Mouse (Mus musculus): ENCODE results near the gene E2f7. TPM values are rescaled to one million over a fixed set of nuclear protein-coding genes. Genes with fewer than 3 reads are reported as not detected.

Gene E2f7
- polyA plus RNA-seq, 1 experiment from 2014 or later: 6.7 TPM

DNA sequence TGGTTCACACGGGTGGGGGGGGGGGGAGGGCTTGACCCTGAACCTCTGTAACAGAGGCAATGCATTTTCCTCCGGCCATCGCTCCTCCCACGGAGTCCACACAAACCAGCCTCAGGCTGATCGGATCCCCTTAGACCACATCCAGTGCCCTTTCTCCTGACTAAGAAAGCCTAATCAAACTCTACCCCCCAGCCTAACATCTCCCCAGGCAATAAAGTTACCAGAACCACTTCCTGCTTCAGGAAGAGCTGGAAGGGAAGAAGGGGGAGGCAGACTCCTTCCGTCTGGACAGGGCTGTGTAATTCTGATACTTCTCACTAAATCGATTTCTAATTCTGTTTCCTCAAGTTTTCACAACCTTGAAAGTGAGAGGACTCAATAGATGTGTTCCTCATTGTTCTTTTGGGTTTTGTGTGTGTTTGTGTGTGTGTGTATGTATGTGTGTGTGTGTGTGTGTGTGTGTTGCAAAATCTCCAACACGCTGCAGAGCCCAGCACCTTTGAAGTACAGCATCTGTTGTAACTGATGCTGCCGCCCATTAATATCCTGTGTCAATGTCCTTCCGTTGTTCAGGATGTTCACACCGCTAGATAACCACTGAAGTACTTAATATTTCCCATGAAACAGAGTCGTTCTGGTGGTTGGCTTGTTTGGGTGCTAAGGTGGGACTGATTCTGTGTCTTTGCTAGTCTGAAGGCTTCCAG is 43.0 kb downstream of the E2f7 start:
- Histone ChIP-seq H3K36me3 (ENCODE audit: control insufficient read depth, insufficient read depth) (peaks cover 4% of the 10 kb centered on the region; the same call in 1 of the 2 replicates), H3K4me3 (ENCODE audit: low read depth, low read length) (no peak overlapping the region), H3K27ac (ENCODE audit: low read depth, low read length) (no peak overlapping the region), H3K4me2 (replicated peaks; ENCODE audit: low read depth) (no peak overlapping the region), H3K27me3 (replicated peaks; ENCODE audit: control insufficient read depth, insufficient read depth, low read length) (no peaks in the 10 kb centered on the region), H3K9ac (ENCODE audit: low read depth, low read length) (no peak overlapping the region), H3K4me1 (replicated peaks; ENCODE audit: control insufficient read depth, insufficient read depth, low read length) (no peaks in the 10 kb centered on the region), H3K9me3 (ENCODE audit: control insufficient read depth) (no peaks in the 10 kb centered on the region)
- ATAC-seq: no peak
- no peak for TF ChIP-seq CTCF (IDR thresholded peaks at IDR 0.05; ENCODE audit: low read depth)
- WGBS: 58% methylated on average over 12 of the region's 12 CpGs

DNA sequence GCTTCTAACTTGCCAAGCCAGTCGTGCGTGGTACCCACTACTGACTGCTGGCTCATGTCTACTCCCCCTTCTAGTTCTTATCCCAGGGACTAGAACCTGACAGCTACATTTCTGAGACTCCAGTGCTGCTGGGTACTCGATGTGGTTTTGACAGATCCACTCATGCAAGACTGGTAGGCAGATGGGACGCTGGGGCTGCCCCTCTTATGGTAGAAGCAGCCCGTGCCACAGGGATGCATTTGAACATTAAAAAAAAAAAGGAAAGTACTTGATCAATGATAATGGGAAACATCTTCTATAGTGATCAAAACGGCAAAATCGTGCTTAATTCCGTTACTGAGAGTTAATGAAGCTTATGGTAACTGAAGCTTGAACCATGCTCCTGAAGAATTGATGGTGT is 44.4 kb downstream of the E2f7 start:
- Histone ChIP-seq H3K4me1 (replicated peaks; ENCODE audit: control insufficient read depth, insufficient read depth, low read length) (no peaks in the 10 kb centered on the region), H3K9me3 (ENCODE audit: control insufficient read depth) (no peaks in the 10 kb centered on the region), H3K36me3 (ENCODE audit: control insufficient read depth, insufficient read depth) (peaks cover 4% of the 10 kb centered on the region; the same call in 1 of the 2 replicates), H3K4me2 (replicated peaks; ENCODE audit: low read depth) (no peak overlapping the region), H3K9ac (ENCODE audit: low read depth, low read length) (no peak overlapping the region), H3K4me3 (ENCODE audit: low read depth, low read length) (no peak overlapping the region), H3K27me3 (replicated peaks; ENCODE audit: control insufficient read depth, insufficient read depth, low read length) (no peaks in the 10 kb centered on the region), H3K27ac (ENCODE audit: low read depth, low read length) (no peak overlapping the region)
- WGBS: 89% methylated on average over 8 of the region's 8 CpGs
- ATAC-seq: no peak
- TF ChIP-seq CTCF (IDR thresholded peaks at IDR 0.05; ENCODE audit: low read depth): no peak

DNA sequence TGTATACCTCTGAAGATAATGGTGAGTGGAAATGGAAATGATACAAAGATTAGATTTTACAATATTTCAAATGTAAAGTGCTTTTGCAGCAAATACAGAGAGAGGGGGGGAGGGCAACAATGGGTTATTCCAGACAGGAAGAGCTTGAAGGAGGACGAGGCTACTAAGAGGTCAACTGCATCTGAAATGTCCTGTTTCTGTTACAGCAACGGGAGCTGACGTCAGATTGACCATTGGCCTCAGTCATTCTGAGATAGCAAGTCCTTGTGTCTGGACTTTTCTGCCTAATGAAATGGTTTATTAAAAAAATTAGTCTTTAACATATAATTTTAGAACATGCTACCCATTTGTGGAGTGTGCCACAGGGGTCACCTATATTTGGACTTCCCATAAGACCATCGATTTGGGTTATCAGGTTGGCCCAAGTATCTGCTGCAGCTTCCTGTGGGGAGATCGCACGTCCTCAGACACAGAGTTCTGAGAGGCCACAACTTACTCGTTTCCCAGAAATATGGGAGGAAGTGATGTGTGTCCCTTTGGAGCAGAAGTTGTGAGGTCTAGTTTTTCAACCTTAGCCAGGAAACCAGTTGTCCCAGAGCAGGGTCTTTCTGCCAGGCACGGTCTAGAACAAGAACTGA is 48.0 kb downstream of the E2f7 start:
- ATAC-seq: no peak
- Histone ChIP-seq H3K9me3 (ENCODE audit: control insufficient read depth) (no peaks in the 10 kb centered on the region), H3K4me3 (ENCODE audit: low read depth, low read length) (no peak overlapping the region), H3K27ac (ENCODE audit: low read depth, low read length) (no peak overlapping the region), H3K27me3 (replicated peaks; ENCODE audit: control insufficient read depth, insufficient read depth, low read length) (no peaks in the 10 kb centered on the region), H3K9ac (ENCODE audit: low read depth, low read length) (no peak overlapping the region), H3K4me2 (replicated peaks; ENCODE audit: low read depth) (no peak overlapping the region), H3K4me1 (replicated peaks; ENCODE audit: control insufficient read depth, insufficient read depth, low read length) (no peaks in the 10 kb centered on the region), H3K36me3 (ENCODE audit: control insufficient read depth, insufficient read depth) (no peaks in the 10 kb centered on the region)
- TF ChIP-seq CTCF (IDR thresholded peaks at IDR 0.05; ENCODE audit: low read depth): no peak
- WGBS: 73% methylated on average over 8 of the region's 8 CpGs

DNA sequence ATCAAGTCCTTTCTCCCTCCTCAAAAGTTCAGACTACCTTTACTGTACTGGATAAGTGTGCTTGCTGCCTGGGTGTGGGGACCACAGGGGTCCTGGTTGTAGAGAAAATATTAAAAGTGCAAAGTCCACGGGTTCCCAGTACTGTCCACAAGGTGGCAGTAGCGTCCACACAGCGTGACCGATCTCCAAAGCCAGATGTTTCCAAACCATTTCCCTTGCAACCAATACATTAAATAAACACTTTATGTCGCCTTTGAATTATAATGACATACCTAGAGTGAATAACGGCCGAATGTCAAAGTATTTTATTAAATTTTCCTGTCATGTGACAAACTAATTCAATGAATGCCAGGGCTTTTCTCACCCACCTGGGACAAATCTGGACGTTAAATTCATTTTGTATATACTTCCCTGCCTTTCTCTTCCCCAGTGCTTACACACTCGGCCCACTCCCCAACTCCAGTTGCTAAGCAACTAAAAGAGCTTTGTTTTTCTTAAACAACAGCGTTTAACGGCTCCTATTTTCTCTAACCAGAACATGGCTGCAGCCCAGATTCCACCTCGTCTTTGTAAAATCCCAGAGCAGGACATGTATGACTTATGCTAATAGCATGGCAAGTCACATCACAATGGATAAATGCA is 49.4 kb downstream of the E2f7 start:
- Histone ChIP-seq H3K9me3 (ENCODE audit: control insufficient read depth) (no peaks in the 10 kb centered on the region), H3K4me2 (replicated peaks; ENCODE audit: low read depth) (0 out of 2 replicates have a peak overlapping the region, but pooled peaks have one; percentile 6), H3K4me3 (ENCODE audit: low read depth, low read length) (no peak overlapping the region), H3K9ac (ENCODE audit: low read depth, low read length) (no peak overlapping the region), H3K27me3 (replicated peaks; ENCODE audit: control insufficient read depth, insufficient read depth, low read length) (no peaks in the 10 kb centered on the region), H3K36me3 (ENCODE audit: control insufficient read depth, insufficient read depth) (no peaks in the 10 kb centered on the region), H3K4me1 (replicated peaks; ENCODE audit: control insufficient read depth, insufficient read depth, low read length) (no peaks in the 10 kb centered on the region), H3K27ac (ENCODE audit: low read depth, low read length) (no peak overlapping the region)
- peak; percentile 97 for TF ChIP-seq CTCF (IDR thresholded peaks at IDR 0.05; ENCODE audit: low read depth)
- peak; percentile 47; the same call in 1 of the 2 replicates for ATAC-seq
- 16% methylated on average over 12 of the region's 12 CpGs for WGBS

DNA sequence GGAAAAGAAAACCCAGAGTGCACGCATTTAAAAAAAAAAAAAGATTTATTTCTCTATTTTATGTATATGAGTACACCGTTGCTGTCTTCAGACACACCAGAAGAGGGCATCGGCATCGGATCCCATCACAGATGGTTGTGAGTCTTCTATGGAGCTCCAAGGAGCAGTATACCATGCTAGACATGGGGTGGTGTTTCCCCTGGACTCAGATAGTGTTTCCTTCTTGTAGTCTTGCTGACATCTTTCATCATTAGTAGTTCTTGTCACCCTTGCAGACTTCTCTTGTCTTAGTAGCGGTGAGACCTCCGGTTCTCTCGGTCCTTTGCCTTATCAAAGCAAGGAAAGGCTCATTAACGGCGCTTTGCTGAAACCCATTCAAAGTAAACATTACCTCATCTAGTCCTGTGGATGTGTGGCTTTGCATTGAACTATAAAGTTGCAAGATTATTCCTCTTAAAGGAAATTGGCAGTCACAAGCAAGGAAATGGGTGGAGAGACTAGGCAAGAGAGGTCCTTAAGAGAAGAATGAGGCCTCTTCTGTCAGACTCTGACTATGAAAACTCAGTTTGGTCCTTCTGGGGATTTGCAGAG is 50.1 kb downstream of the E2f7 start:
- H3K9me3 ChIP-seq (ENCODE audit: control insufficient read depth): no peaks in the 10 kb centered on the region
- WGBS: 45% methylated on average over 9 of the region's 9 CpGs
- no peak overlapping the region for H3K27ac ChIP-seq (ENCODE audit: low read depth, low read length)
- H3K4me2 ChIP-seq (replicated peaks; ENCODE audit: low read depth): 0 out of 2 replicates have a peak overlapping the region, but pooled peaks have one; percentile 6
- no peaks in the 10 kb centered on the region for H3K4me1 ChIP-seq (replicated peaks; ENCODE audit: control insufficient read depth, insufficient read depth, low read length)
- no peak overlapping the region for H3K9ac ChIP-seq (ENCODE audit: low read depth, low read length)
- no peak for ATAC-seq
- TF ChIP-seq CTCF (IDR thresholded peaks at IDR 0.05; ENCODE audit: low read depth): peak; percentile 41
- no peaks in the 10 kb centered on the region for H3K36me3 ChIP-seq (ENCODE audit: control insufficient read depth, insufficient read depth)
- H3K27me3 ChIP-seq (replicated peaks; ENCODE audit: control insufficient read depth, insufficient read depth, low read length): no peaks in the 10 kb centered on the region
- H3K4me3 ChIP-seq (ENCODE audit: low read depth, low read length): no peak overlapping the region

DNA sequence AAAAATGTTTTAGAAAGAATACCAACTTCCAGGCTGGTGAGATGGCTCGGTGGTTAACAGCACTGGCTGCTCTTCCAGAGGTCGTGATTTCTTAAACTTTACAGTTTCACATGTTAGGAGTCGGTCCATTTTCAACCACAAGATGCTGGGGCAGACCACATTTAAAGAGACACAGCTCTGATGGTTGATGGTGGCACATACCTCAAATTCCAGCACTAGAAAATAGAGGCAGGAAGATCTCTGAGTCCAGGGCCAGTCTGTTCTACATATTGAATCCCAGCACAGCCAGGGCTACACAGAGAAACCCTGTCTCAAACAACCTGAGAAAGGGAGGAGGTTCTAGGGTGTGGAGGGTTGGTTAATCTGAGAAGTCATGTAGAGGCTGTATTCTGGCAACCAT is 56.1 kb downstream of the E2f7 start:
- Histone ChIP-seq H3K36me3 (ENCODE audit: control insufficient read depth, insufficient read depth) (no peaks in the 10 kb centered on the region), H3K4me1 (replicated peaks; ENCODE audit: control insufficient read depth, insufficient read depth, low read length) (no peaks in the 10 kb centered on the region), H3K9ac (ENCODE audit: low read depth, low read length) (no peak overlapping the region), H3K4me3 (ENCODE audit: low read depth, low read length) (no peak overlapping the region), H3K4me2 (replicated peaks; ENCODE audit: low read depth) (no peak overlapping the region), H3K9me3 (ENCODE audit: control insufficient read depth) (no peaks in the 10 kb centered on the region), H3K27me3 (replicated peaks; ENCODE audit: control insufficient read depth, insufficient read depth, low read length) (no peaks in the 10 kb centered on the region), H3K27ac (ENCODE audit: low read depth, low read length) (no peak overlapping the region)
- no peak for TF ChIP-seq CTCF (IDR thresholded peaks at IDR 0.05; ENCODE audit: low read depth)
- WGBS: 85% methylated on average over 3 of the region's 3 CpGs
- no peak for ATAC-seq
